Mouse (Mus musculus) layer of hippocampus, postnatal 25 days (tissue): Measurements from ENCODE around the gene Trpv5. TPM values are rescaled to one million over a fixed set of nuclear protein-coding genes. Genes with fewer than 3 reads are reported as not detected.
A peak's percentile ranks its signal among the peaks of the same experiment; 100 is the strongest.

Experiments
- DNase-seq, 2 experiments: peaks; one replicate each; pipeline ENCODE4 v3.0.0; 2022; ENCODE audit warnings: mixed read lengths in 2 of 2, low spot score in 1 of 2; ENCODE audit errors: extremely low spot score in 1 of 2
- total RNA-seq, 2 experiments: library from RNA; stranded (reverse); gene quantifications; 2 replicates each; pipeline ENCODE4 v1.2.3; 2021

The Trpv5 gene
- total RNA-seq, 2 experiments from 2014 or later: not detected

DNA sequence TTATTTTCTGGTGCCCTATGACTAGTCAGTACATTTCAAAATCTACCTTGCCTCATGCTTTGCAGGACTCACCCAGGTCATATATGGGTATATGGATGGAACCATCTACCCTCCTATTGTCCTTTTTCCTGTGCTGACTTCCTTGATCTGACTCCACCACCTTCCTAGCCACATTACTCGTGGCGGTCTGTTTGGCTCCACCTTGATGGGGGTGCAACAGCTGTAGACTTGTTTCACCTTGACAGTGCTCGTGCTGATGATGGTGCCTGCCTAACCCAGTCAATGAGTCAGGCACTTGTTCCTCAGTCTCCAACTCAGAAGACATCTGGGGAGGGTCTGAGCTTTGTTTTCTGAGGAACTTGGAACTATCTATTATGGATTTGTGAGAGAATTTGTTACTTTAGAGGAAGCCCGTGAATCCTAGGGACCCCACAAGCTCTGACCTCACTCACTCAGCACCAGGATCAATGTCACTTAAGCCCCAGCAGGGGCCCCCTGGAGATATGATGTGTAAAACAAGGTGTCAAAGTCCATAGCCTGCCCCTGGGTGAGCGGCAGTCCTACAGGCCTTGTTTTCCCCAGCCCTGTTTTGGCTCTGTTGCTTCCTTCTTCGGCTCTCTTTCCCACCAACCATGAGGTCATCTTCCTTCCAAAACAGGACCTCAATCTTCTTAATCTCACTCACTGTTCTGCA, 39.2 kb downstream of the Trpv5 start:
- no peak for DNase-seq

DNA sequence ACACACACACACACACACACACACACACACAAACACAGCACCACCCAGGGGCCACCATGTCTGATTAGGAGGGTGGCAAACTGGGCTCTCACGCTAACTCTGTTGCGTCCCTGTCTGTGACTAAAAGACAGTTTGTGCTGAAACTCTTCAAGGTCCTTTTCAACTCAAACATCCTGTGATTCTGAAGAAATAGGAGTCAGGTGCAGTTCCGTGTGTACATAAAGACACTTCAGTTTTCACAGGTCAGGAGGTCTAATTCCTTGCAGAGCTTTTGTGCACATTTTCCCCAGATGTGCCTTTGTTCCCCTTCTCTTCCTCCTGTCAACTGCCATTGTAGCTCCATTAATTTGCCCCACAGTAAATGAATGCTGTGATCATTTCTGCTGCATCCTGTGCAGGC, 40.1 kb downstream of the Trpv5 start:
- DNase-seq: no peak

DNA sequence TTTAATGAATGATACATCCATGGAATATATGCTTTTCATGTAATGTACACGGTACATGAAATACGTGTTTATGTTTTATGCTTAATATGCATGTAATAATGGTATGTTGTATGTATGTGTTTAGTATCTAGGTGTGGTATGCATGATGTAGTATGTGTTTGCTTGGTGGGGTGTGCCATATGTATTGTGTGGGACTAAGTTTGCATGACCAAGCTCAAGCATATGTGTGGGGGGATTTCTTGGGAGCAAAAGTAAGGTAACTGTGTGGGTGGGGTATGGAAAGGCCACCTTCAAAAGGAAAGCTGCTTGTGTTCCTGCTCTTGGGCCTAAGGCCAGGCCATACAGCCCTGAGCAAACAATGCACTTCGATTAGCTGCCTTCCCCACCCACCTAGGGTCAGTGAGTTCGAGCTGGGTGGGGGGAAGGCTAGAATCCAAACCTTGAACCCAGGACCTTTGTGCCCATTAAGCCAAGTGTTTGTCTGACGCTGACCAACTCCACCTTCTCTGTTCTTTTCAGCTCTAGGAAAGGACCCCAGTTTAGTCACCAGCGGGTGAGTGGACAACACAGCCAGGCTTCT, 42.6 kb downstream of the Trpv5 start:
- DNase-seq: no peak

DNA sequence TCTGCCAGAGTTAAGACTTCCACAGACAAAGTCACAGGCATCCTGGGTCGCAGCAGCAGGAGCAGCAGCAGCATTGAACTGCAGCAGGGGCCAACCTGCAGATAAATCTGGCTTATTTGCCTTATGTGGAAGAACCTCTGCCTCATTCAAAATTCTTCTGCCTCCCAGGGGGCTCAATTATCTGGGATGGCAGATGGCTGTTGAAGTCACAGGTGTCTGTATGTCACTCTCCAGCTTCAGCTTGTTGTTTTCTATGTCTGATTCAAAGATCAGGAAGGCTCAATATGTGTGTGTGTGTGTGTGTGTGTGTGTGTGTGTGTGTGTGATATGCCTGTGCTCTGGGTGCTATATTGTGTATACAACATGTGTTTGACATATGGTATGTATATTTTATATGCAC, 43.2 kb downstream of the Trpv5 start:
- DNase-seq: no peak

- DNase-seq: no peak
Measured at GRCm38 (mm10) chr6:41636178-41636577, 44.4 kb downstream of the Trpv5 start, which contains the start of gene Trpv6. Trpv6 (minus strand) TSS chr6:41636405.

DNA sequence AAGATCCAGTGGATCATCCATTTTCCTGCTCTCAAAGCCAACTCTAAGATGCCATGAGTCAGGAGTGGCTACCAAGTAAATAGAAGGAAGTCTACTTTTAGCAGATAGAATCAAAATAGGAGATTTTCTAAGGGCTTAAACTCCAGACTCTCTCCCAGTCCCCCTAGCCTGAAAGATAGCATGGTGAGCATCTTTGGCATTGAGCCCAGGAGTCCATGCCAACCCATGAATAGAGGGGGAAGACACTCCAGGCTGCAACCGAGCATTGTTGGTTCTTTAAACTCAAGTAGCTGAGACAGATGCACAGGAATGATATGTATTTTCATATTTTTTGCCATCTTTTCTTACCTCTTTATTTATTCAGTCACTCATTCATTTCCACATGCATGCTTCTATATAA, 45.4 kb downstream of the Trpv5 start:
- DNase-seq: no peak

GRCm38 (mm10) chr6:41631549-41631948, 49.0 kb downstream of the Trpv5 start:
- no peak for DNase-seq

DNA sequence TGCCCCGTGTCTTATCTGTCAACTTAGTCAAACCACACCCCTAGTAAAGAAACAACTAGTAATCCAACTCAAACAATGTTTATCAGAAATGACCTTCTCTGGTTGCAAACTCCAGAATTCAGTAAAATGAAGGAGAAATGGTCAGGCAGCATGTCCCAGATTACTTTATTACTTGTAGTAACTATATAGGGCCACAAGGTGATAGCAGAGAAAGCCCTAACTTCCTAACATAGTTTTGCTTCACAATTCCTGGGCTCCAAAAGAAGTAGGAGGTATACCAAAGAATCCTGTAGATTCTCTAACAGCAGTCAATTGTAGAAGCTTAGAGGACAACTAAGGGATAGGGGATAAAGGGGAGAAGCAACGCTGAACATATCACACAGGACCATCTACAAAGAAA, 49.8 kb downstream of the Trpv5 start:
- no peak for DNase-seq

GRCm38 (mm10) chr6:41628180-41628579, 52.4 kb downstream of the Trpv5 start:
- no peak for DNase-seq

DNA sequence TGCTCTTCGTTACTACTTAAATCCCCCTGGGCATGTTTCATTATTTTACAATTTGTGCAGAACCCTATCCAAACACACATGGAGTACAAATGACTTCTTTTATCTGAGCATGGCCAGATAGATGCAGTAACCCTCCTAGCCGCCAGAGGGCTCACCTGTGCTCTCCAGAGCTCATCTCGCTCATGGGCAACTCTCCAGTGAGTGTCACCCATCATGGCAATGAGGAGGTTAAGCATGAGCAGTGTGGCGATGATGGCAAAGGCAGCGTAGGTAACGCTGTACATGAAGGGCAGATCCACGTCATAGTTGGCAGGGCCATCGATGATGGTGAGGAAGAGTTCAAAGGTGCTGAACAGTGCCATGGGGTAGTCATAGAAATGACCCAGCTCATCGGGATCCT, 57.9 kb downstream of the Trpv5 start:
- peak in 1 of 2 experiments; percentile 44 for DNase-seq

DNA sequence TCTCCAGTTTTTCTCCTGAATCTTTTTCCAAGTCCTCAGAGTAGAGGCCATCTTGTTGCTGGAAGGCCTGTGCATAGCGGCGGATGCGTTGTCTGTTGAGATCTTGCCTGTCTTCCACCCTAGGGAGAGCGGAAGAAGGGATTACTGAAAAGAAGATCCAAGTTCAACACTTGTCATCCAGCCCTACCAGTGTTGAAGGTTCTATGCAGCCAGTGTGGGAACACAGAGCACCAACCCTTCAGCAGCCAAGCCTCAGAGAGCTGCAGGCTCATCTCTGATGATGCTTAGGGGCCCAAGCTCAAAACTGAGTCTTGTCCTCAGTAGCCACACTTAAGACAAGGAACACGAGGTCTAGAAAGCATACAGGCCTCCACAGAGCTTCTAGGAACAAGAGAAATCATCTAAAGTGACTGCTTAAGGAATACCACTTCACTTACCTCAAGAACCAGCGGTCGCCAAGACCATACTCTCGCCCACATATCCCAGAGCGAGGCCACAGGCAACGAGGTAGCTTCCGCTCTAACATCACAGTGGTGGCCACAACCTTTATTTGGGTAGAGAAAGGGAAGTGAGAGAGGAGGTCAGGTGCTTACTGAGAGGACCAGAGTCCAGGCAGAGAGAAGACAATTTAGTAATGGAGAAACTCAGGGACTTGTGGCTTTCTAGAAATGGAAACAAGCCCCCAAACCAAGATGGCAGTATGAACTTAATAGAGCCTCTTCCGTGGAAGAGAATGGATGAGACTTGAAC, 59.2 kb downstream of the Trpv5 start:
- DNase-seq: no peak

- no peak for DNase-seq
Measured at GRCm38 (mm10) chr6:41620173-41620798, 60.3 kb downstream of the Trpv5 start.

GRCm38 (mm10) chr6:41607637-41608036, 72.9 kb downstream of the Trpv5 start:
- DNase-seq: no peak

DNA sequence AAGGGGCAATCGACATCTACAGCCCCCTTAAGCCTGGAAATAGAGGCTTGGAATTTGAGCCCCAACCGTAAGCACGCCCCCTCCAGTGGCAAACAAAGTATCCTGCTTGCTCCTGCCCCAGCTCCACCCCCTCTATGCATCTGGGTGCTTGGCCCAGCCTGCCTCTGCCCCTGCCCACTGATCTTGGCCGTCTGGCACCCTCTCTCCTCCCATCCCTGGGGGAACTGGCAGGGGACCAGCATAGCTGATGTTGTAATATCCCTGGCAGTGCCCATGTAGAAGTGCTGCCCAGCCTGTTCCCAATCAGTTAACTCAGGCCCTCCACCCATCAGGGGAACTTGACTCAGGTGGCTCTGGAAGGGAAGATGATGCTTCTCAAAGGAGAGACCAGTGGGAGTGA, 74.4 kb downstream of the Trpv5 start:
- DNase-seq: peak in 1 of 2 experiments; percentile 25

DNA sequence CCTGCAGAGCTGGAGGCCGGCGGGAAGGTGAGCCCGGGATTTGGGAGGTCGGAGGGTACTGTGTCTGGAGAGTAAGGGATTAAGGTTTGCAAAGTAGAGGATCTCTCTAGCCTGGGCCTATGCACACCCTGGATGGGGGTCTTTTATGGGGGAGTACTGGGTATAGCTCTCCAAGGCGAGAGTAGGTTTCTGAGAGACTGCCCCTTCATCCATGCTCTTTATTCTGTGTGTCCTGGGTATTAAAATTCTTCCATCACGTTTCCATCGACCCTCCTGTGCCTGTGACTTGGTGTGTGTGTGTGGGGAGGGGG, 74.8 kb downstream of the Trpv5 start:
- DNase-seq: no peak

DNA sequence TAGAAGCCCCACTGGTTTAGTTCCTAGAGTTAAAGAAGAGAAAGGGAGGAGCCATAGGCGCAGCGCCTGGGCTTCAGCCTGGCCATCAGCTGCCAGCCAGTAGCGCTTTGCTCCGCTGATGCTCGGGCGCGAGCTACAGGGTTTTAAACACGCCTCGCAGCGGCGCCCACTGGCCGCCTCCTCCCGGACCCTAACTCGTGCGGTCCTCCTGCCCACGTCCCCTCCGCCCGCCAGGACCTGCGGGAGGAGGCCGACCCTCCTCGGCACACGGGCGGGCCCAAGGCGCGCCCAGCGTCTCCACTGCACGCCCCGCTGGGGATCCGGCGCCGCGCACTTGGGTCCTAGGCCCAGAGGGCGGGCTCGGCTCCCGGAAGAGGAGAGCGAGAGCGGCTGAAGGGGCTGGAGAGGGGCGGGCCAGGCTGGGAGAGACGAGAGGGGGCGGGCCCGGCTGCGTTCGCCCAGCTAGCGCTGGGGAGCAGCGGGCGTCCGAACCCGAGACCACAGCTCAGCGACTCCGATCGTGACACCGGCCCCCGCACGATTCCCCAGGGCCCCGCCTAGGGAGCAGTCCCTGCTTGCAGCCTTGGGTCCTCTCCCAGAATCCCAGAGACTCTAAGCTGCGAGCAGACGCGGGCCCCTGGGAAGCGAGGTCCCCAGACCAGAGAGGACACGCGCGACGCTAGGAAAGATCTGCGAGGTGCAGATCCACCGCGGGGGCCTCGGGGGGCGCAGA, 75.3 kb downstream of the Trpv5 start, which contains the start of gene Ephb6:
Ephb6 (plus strand) TSS at position 422 of the 733 bp plus-strand sequence.
- DNase-seq: peak; percentile 55 to 56

GRCm38 (mm10) chr6:41604401-41605050, 76.0 kb downstream of the Trpv5 start:
- DNase-seq: peak; percentile 47 to 57
